Mouse (Mus musculus) heart, adult 2 months (tissue): ENCODE data around the gene Fam189a1.

Experiments
- CTCF ChIP-seq: fragments of 200-600 bp; IDR thresholded peaks from 2 replicates; pipeline ENCODE4 v1.8.1; 2022; ENCODE audit warnings: antibody characterized with exemption, mild to moderate bottlenecking, moderate library complexity
- EP300 ChIP-seq: fragments of 200-500 bp; IDR thresholded peaks from 2 replicates; pipeline ENCODE4 v1.6.1; 2011; ENCODE audit warnings: low read depth, low read length, control low read depth; ENCODE audit not compliant: insufficient read depth

GRCm38 (mm10) chr7:64846061-64846460 lies 310.3 kb downstream of the Fam189a1 start:
- no peak for TF ChIP-seq CTCF
- no peak for TF ChIP-seq EP300
